Mouse (Mus musculus) adipocyte (in vitro differentiated cells): ENCODE results near the gene Opcml.

Source experiments
- DNase-seq: peaks from one replicate; pipeline ENCODE4 v3.0.0-alpha.2; 2016; ENCODE audit warnings: low spot score

Opcml gene

GRCm38 (mm10) chr9:28618186-28618892 lies 827.8 kb downstream of the Opcml start:
- no peak for DNase-seq

GRCm38 (mm10) chr9:28621939-28622338 lies 831.4 kb downstream of the Opcml start:
- DNase-seq = no peak

- DNase-seq = no peak
Measured at GRCm38 (mm10) chr9:28624870-28625269, 834.3 kb downstream of the Opcml start.

GRCm38 (mm10) chr9:28642766-28643165 lies 852.2 kb downstream of the Opcml start:
- no peak for DNase-seq

GRCm38 (mm10) chr9:28644063-28644462 lies 853.5 kb downstream of the Opcml start:
- DNase-seq = no peak

- DNase-seq = no peak
Measured at GRCm38 (mm10) chr9:28650089-28650488, 859.5 kb downstream of the Opcml start.

- DNase-seq = no peak
Measured at GRCm38 (mm10) chr9:28659996-28660395, 869.4 kb downstream of the Opcml start.

GRCm38 (mm10) chr9:28662882-28663281 lies 872.3 kb downstream of the Opcml start:
- no peak for DNase-seq

GRCm38 (mm10) chr9:28680309-28680708 lies 889.7 kb downstream of the Opcml start:
- no peak for DNase-seq

GRCm38 (mm10) chr9:28681252-28682037 lies 890.9 kb downstream of the Opcml start:
- DNase-seq = no peak

- DNase-seq = no peak
Measured at GRCm38 (mm10) chr9:28683951-28684470, 893.4 kb downstream of the Opcml start.

- no peak for DNase-seq
Measured at GRCm38 (mm10) chr9:28686942-28687611, 896.5 kb downstream of the Opcml start.

GRCm38 (mm10) chr9:28690134-28690533 lies 899.6 kb downstream of the Opcml start:
- DNase-seq = no peak

- no peak for DNase-seq
Measured at GRCm38 (mm10) chr9:28705796-28706195, 915.2 kb downstream of the Opcml start.

- DNase-seq = no peak
Measured at GRCm38 (mm10) chr9:28714544-28714943, 924.0 kb downstream of the Opcml start.

- DNase-seq = no peak
Measured at GRCm38 (mm10) chr9:28720186-28720585, 929.6 kb downstream of the Opcml start.

- no peak for DNase-seq
Measured at GRCm38 (mm10) chr9:28731811-28732602, 941.4 kb downstream of the Opcml start.

GRCm38 (mm10) chr9:28737955-28738354 lies 947.4 kb downstream of the Opcml start:
- DNase-seq = no peak

GRCm38 (mm10) chr9:28738451-28738860 lies 947.9 kb downstream of the Opcml start:
- DNase-seq = no peak

GRCm38 (mm10) chr9:28744771-28745170 lies 954.2 kb downstream of the Opcml start:
- DNase-seq = no peak

GRCm38 (mm10) chr9:28748902-28749301 lies 958.3 kb downstream of the Opcml start:
- no peak for DNase-seq

GRCm38 (mm10) chr9:28752908-28753307 lies 962.3 kb downstream of the Opcml start:
- DNase-seq = no peak
